In genomic region chr17:86150867-86151348, GRCm38 (mm10) we compare ENCODE assay signal across 8 mouse cellular contexts. TPM values are rescaled to one million over a fixed set of nuclear protein-coding genes. Genes with fewer than 3 reads are reported as not detected.
A peak's percentile ranks its signal among the peaks of the same experiment; 100 is the strongest.
DNase-seq lines count a peak whose midpoint lies in the region; ATAC-seq and TF ChIP-seq lines count a peak whose summit lies in the region.

No protein-coding gene starts in this region.

- ATAC-seq in heart, embryonic 14.5 days (ENCODE audit: insufficient number of reproducible peaks, insufficient read depth, low FRiP score, low read depth), result peak; percentile 87
- ATAC-seq in kidney, postnatal 0 days (replicated peaks; ENCODE audit: low FRiP score, low read depth), result peak; percentile 95
- ATAC-seq in monocyte, adult 5-6 weeks (replicated peaks; ENCODE audit: insufficient number of reproducible peaks, low FRiP score, low TSS enrichment, poor library complexity, severe bottlenecking), result peak; percentile 67

- no peaks in the 10 kb centered on the region for H3K36me3 ChIP-seq in forebrain, embryonic 10.5 days (replicated peaks)
- H3K36me3 ChIP-seq in heart, embryonic 14.5 days (ENCODE audit: control insufficient read depth, insufficient read depth, low read length), result no peaks in the 10 kb centered on the region
- no peaks in the 10 kb centered on the region for H3K36me3 ChIP-seq in kidney, postnatal 0 days (ENCODE audit: insufficient read depth, low read length)
- H3K36me3 ChIP-seq in liver, adult 2 months (ENCODE audit: control insufficient read depth, insufficient read depth, low read length), result no peaks in the 10 kb centered on the region

- H3K79me2 ChIP-seq in liver, adult 2 months (ENCODE audit: control insufficient read depth, insufficient read depth, low read length), result no peaks in the 10 kb centered on the region

- H3K27ac ChIP-seq in forebrain, embryonic 10.5 days, result no peak overlapping the region
- no peak overlapping the region for H3K27ac ChIP-seq in heart, embryonic 14.5 days (replicated peaks in 1 of 2; ENCODE audit: control insufficient read depth in 1 of 2, insufficient read depth in 1 of 2, low read depth in 2 of 2, low read length in 2 of 2)
- H3K27ac ChIP-seq in kidney, postnatal 0 days, result no peak overlapping the region
- H3K27ac ChIP-seq in liver, adult 2 months (replicated peaks; ENCODE audit: insufficient read depth, low read depth, low read length), result no peak overlapping the region

- H3K27me3 ChIP-seq in forebrain, embryonic 10.5 days (ENCODE audit: poor library complexity, severe bottlenecking), result no peaks in the 10 kb centered on the region
- no peaks in the 10 kb centered on the region for H3K27me3 ChIP-seq in heart, embryonic 14.5 days (ENCODE audit: control insufficient read depth, insufficient read depth, low read length)
- H3K27me3 ChIP-seq in kidney, postnatal 0 days (ENCODE audit: insufficient read depth, low read length), result no peaks in the 10 kb centered on the region
- no peaks in the 10 kb centered on the region for H3K27me3 ChIP-seq in liver, adult 2 months (ENCODE audit: control insufficient read depth, insufficient read depth, low read length)

- peak; percentile 90 for DNase-seq in A20 (ENCODE audit: low read depth, low spot score)
- DNase-seq in adrenal gland, adult (ENCODE audit: inconsistent age in 2 of 2, low spot score in 1 of 2), result peak; percentile 76 to 89
- peak; percentile 39 for DNase-seq in forebrain, embryonic 10.5 days (ENCODE audit: extremely low spot score, low spot score)
- DNase-seq in kidney, postnatal 0 days (ENCODE audit: low spot score), result peak; percentile 96
- DNase-seq in liver, adult 2 months (ENCODE audit: extremely low read depth, low read depth, low spot score), result peak; percentile 94
- peak; percentile 66 for DNase-seq in testis, postnatal 14 days (ENCODE audit: low spot score)

- peaks cover 2% of the 10 kb centered on the region for H3K4me1 ChIP-seq in forebrain, embryonic 10.5 days
- H3K4me1 ChIP-seq in heart, embryonic 14.5 days (ENCODE audit: control insufficient read depth in 2 of 2, insufficient read depth in 2 of 2, low read length in 2 of 2), result peaks cover 0 to 2% of the 10 kb centered on the region in 2 experiments; a peak in 3 of 4 replicates
- H3K4me1 ChIP-seq in kidney, postnatal 0 days (replicated peaks; ENCODE audit: insufficient read depth, low read length), result 0 out of 2 replicates have a peak, but pooled peaks cover 2% of the 10 kb centered on the region
- no peaks in the 10 kb centered on the region; the same call in 1 of the 2 replicates for H3K4me1 ChIP-seq in liver, adult 2 months (ENCODE audit: control insufficient read depth, insufficient read depth, low read length)

- H3K9me3 ChIP-seq in forebrain, embryonic 10.5 days, result no peaks in the 10 kb centered on the region
- H3K9me3 ChIP-seq in heart, embryonic 14.5 days (ENCODE audit: control insufficient read depth, low read length), result no peaks in the 10 kb centered on the region; the same call in 1 of the 2 replicates
- no peaks in the 10 kb centered on the region for H3K9me3 ChIP-seq in kidney, postnatal 0 days (replicated peaks; ENCODE audit: low read length)

- H3K9ac ChIP-seq in heart, embryonic 14.5 days (ENCODE audit: low read length), result no peak overlapping the region
- H3K9ac ChIP-seq in kidney, postnatal 0 days (ENCODE audit: low read depth, low read length), result no peak overlapping the region
- H3K9ac ChIP-seq in liver, adult 2 months (ENCODE audit: low read depth, low read length), result no peak overlapping the region

- WGBS in forebrain, embryonic 10.5 days, result 17% methylated on average over 5 of the region's 5 CpGs
- WGBS in heart, embryonic 14.5 days, result 6% methylated on average over 5 of the region's 5 CpGs
- WGBS in kidney, postnatal 0 days, result 10% methylated on average over 5 of the region's 5 CpGs
- WGBS in liver, adult 2 months, result 9% methylated on average over 5 of the region's 5 CpGs

- TF ChIP-seq CTCF in kidney, postnatal 0 days (IDR thresholded peaks at IDR 0.05; ENCODE audit: low read depth), result no peak
- TF ChIP-seq CTCF in liver, adult 2 months (IDR thresholded peaks at IDR 0.05; ENCODE audit: low read depth, low read length), result no peak

- peak overlapping the region; percentile 47; the same call in 1 of the 2 replicates for H3K4me2 ChIP-seq in heart, embryonic 14.5 days (ENCODE audit: low read length)
- H3K4me2 ChIP-seq in kidney, postnatal 0 days (ENCODE audit: low read length), result no peak overlapping the region

- no peak overlapping the region for H3K4me3 ChIP-seq in forebrain, embryonic 10.5 days
- no peak overlapping the region for H3K4me3 ChIP-seq in heart, embryonic 14.5 days (ENCODE audit: control insufficient read depth in 1 of 2, insufficient read depth in 1 of 2, low read depth in 1 of 2, low read length in 2 of 2)
- H3K4me3 ChIP-seq in kidney, postnatal 0 days (replicated peaks; ENCODE audit: low read depth, low read length), result no peak overlapping the region
- H3K4me3 ChIP-seq in liver, adult 2 months (ENCODE audit: insufficient read depth, low read depth, low read length), result no peak overlapping the region

- no peak for TF ChIP-seq POLR2A in liver, adult 2 months (IDR thresholded peaks at IDR 0.05; ENCODE audit: extremely low read depth, insufficient read depth, low read length)

RNA-seq across cellular contexts. Expression of gene Srbd1, which starts 5.9 kb away (rescaled TPM):
- 24.7 and 25.4 TPM in 2 replicates for polyA plus RNA-seq in forebrain, embryonic 10.5 days (2016; fragmentation: Nextera tagmentation; extraction: Ambion mirVana)
- polyA plus RNA-seq in heart, embryonic 14.5 days (2014; fragmentation: Nextera tagmentation; extraction: Ambion mirVana), result 5.1 and 6.7 TPM in 2 replicates
- polyA plus RNA-seq in kidney, postnatal 0 days (2015; fragmentation: Nextera tagmentation; extraction: Ambion mirVana), result 8.0 and 11.2 TPM in 2 replicates
- total RNA-seq in liver, adult 2 months (2014; rRNA removed), result 12.8 and 20.9 TPM in 2 replicates
- 2.1 and 2.6 TPM in 2 replicates for polyA plus RNA-seq in liver, adult 2 months (2012; rRNA removed)
- total RNA-seq in monocyte, adult 5-6 weeks (2017), result 17.4 to 29.5 TPM (median 26.5 TPM) in 3 replicates

RNA-seq across cellular contexts. Expression of gene Prkce, which starts 16.7 kb away (rescaled TPM):
- 2.8 and 3.1 TPM in 2 replicates for polyA plus RNA-seq in forebrain, embryonic 10.5 days (2016; fragmentation: Nextera tagmentation; extraction: Ambion mirVana)
- 12.0 and 12.2 TPM in 2 replicates for polyA plus RNA-seq in heart, embryonic 14.5 days (2014; fragmentation: Nextera tagmentation; extraction: Ambion mirVana)
- polyA plus RNA-seq in kidney, postnatal 0 days (2015; fragmentation: Nextera tagmentation; extraction: Ambion mirVana), result 5.8 and 6.0 TPM in 2 replicates
- total RNA-seq in liver, adult 2 months (2014; rRNA removed), result 6.4 and 7.2 TPM in 2 replicates
- 1.7 and 2.0 TPM in 2 replicates for polyA plus RNA-seq in liver, adult 2 months (2012; rRNA removed)
- total RNA-seq in monocyte, adult 5-6 weeks (2017), result 15.6 to 21.1 TPM (median 15.9 TPM) in 3 replicates

Comparison
In these comparisons a context has a peak if more than half of its experiments do, and no peak if none do; other contexts are left out.
1. DNase-seq: peak in every context shown above with its lines; median percentile 96 in kidney, postnatal 0 days; 94 in liver, adult 2 months; 90 in A20; 82 in adrenal gland, adult; 66 in testis, postnatal 14 days; 39 in forebrain, embryonic 10.5 days.